Mouse (Mus musculus) cerebellum, adult 18-20 months (tissue): ENCODE measurements at regions not wholly inside any gene's neighbourhood (a gene's known extent, or its start where the extent isn't known, plus 50 kb on each side); places are given as distances from the start of the nearest gene placed in this dataset.
A peak's percentile ranks its signal among the peaks of the same experiment; 100 is the strongest.

Source experiments
- DNase-seq, 2 experiments: peaks; one replicate each; pipeline ENCODE4 v3.0.0; 2021

GRCm38 (mm10) chrX:105346420-105346819 lies 153.2 kb upstream of the Cypt2 start:
- no peak for DNase-seq

- DNase-seq = no peak
These were observed 133.3 kb upstream of the Cypt2 start for GRCm38 (mm10) chrX:105366284-105366683.

- no peak for DNase-seq
These were observed 131.6 kb upstream of the Cypt2 start for GRCm38 (mm10) chrX:105367979-105368378.

- peak; percentile 7 to 10 for DNase-seq
These were observed 109.1 kb upstream of the Cypt2 start for GRCm38 (mm10) chrX:105390506-105390905.

- DNase-seq = peak in 1 of 2 experiments; percentile 22
These were observed 108.5 kb upstream of the Cypt2 start for GRCm38 (mm10) chrX:105391029-105391428.

GRCm38 (mm10) chrX:105391680-105392462 lies 107.7 kb upstream of the Cypt2 start:
- DNase-seq = peak; percentile 80 to 88

GRCm38 (mm10) chrX:105393259-105393658 lies 106.3 kb upstream of the Cypt2 start:
- peak in 1 of 2 experiments; percentile 8 for DNase-seq

GRCm38 (mm10) chrX:105413351-105413750 lies 86.2 kb upstream of the Cypt2 start:
- DNase-seq = no peak

- no peak for DNase-seq
These were observed 78.6 kb upstream of the Cypt2 start for GRCm38 (mm10) chrX:105420976-105421375.
